Mouse (Mus musculus) erythroblast, adult 5-6 weeks (primary cell): Measurements from ENCODE around the gene Fyb. TPM values are rescaled to one million over a fixed set of nuclear protein-coding genes. Genes with fewer than 3 reads are reported as not detected.

Experiments used
- ATAC-seq: replicated peaks from 2 replicates; pipeline ENCODE4 v1.8.0; 2016; ENCODE audit warnings: moderate number of reproducible peaks, mild to moderate bottlenecking, moderate TSS enrichment, inconsistent platforms; ENCODE audit not compliant: poor library complexity, low FRiP score, severe bottlenecking
- total RNA-seq, 2 experiments: library from RNA; stranded (forward) in 1 of 2; stranded (reverse) in 1 of 2; fragments of 150-400 nt in 1 of 2; fragments of 200-764, 138-1000 nt in 1 of 2; gene quantifications; 2 replicates each; pipeline versions ENCODE4 v1.2.3 to v1.2.4; 2015 to 2017; ENCODE audit warnings: low replicate concordance in 2 of 2

Gene Fyb
- total RNA-seq, 2 experiments from 2014 or later, result 21.2 to 50.1 TPM

DNA sequence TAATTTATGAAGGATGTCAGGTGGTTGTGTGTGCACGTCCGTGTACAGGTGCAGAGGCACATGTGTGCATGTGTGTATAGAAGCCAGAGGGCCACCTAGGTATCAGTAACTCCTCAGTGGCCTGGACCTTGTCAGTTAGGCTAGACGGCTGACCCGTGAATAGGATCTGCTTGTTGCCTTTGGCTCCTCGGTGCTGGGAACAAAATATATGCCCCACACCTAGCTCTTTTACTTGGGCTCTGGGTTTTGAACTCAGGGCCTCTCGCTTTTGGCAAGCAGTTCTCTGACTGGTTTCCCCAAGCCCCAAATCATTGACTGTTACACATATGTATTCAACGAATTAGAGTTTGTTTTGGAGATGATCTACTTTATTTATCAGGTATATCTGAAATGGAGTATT, 188.6 kb downstream of the Fyb start:
- no peak for ATAC-seq

Other genes with a start within 250 kb of the Fyb start
- not detected in 2 replicates for gene Dab2, start 223.1 kb upstream of the Fyb start, total RNA-seq (2015; ENCODE audit: low replicate concordance)
- 1.4 TPM in 1 of 2 replicates, not detected in the other for gene Dab2, start 223.1 kb upstream of the Fyb start, total RNA-seq (2017; ENCODE audit: low replicate concordance)
- gene C9, start 77.5 kb upstream of the Fyb start, total RNA-seq (2015; ENCODE audit: low replicate concordance), result not detected in 2 replicates
- not detected in 2 replicates for gene C9, start 77.5 kb upstream of the Fyb start, total RNA-seq (2017; ENCODE audit: low replicate concordance)
- gene Rictor, start 185.5 kb downstream of the Fyb start, total RNA-seq (2015; ENCODE audit: low replicate concordance), result 50.7 and 66.9 TPM in 2 replicates
- gene Rictor, start 185.5 kb downstream of the Fyb start, total RNA-seq (2017; ENCODE audit: low replicate concordance), result 116 and 118 TPM in 2 replicates